Mouse (Mus musculus) layer of hippocampus, postnatal 10 days (tissue): ENCODE measurements at regions not wholly inside any gene's neighbourhood (a gene's known extent, or its start where the extent isn't known, plus 50 kb on each side); places are given as distances from the start of the nearest gene placed in this dataset.

Experiments
- DNase-seq, 2 experiments: peaks; one replicate each; pipeline ENCODE4 v3.0.0; 2021; ENCODE audit warnings: low spot score in 2 of 2

GRCm38 (mm10) chr5:51764416-51764815, 196.9 kb upstream of the Ppargc1a start:
- DNase-seq = no peak

- no peak for DNase-seq
Observed at GRCm38 (mm10) chr5:51763599-51763998, 196.1 kb upstream of the Ppargc1a start.

- DNase-seq = no peak
Observed at GRCm38 (mm10) chr5:51762352-51762751, 194.8 kb upstream of the Ppargc1a start.

GRCm38 (mm10) chr5:51758289-51758688, 190.8 kb upstream of the Ppargc1a start:
- no peak for DNase-seq

GRCm38 (mm10) chr5:51757864-51758263, 190.3 kb upstream of the Ppargc1a start:
- DNase-seq = no peak

- no peak for DNase-seq
Observed at GRCm38 (mm10) chr5:51752024-51752423, 184.5 kb upstream of the Ppargc1a start.

- no peak for DNase-seq
Observed at GRCm38 (mm10) chr5:51750456-51750855, 182.9 kb upstream of the Ppargc1a start.

GRCm38 (mm10) chr5:51740893-51741292, 173.4 kb upstream of the Ppargc1a start:
- DNase-seq = no peak

- no peak for DNase-seq
Observed at GRCm38 (mm10) chr5:51730241-51730640, 162.7 kb upstream of the Ppargc1a start.

- no peak for DNase-seq
Observed at GRCm38 (mm10) chr5:51729771-51730170, 162.2 kb upstream of the Ppargc1a start.

- no peak for DNase-seq
Observed at GRCm38 (mm10) chr5:51726762-51727161, 159.2 kb upstream of the Ppargc1a start.

- DNase-seq = peak in 1 of 2 experiments; percentile 28
Observed at GRCm38 (mm10) chr5:51718911-51719310, 151.4 kb upstream of the Ppargc1a start.

GRCm38 (mm10) chr5:51718451-51718850, 150.9 kb upstream of the Ppargc1a start:
- no peak for DNase-seq

- DNase-seq = no peak
Observed at GRCm38 (mm10) chr5:51711860-51712560, 144.5 kb upstream of the Ppargc1a start.

GRCm38 (mm10) chr5:51710664-51711063, 143.1 kb upstream of the Ppargc1a start:
- DNase-seq = no peak

GRCm38 (mm10) chr5:51709447-51709991, 142.0 kb upstream of the Ppargc1a start:
- DNase-seq = no peak

GRCm38 (mm10) chr5:51679884-51680283, 112.4 kb upstream of the Ppargc1a start:
- DNase-seq = no peak

GRCm38 (mm10) chr5:51671190-51671589, 103.7 kb upstream of the Ppargc1a start:
- no peak for DNase-seq

- no peak for DNase-seq
Observed at GRCm38 (mm10) chr5:51665241-51665640, 97.7 kb upstream of the Ppargc1a start.

GRCm38 (mm10) chr5:51658232-51658896, 90.8 kb upstream of the Ppargc1a start:
- DNase-seq = no peak

- no peak for DNase-seq
Observed at GRCm38 (mm10) chr5:51653507-51653906, 86.0 kb upstream of the Ppargc1a start.

- DNase-seq = no peak
Observed at GRCm38 (mm10) chr5:51624400-51624799, 56.9 kb upstream of the Ppargc1a start.
